8 mouse cellular contexts compared by ENCODE assay signal in genomic region chr14:56571310-56572093, GRCm38 (mm10). TPM values are rescaled to one million over a fixed set of nuclear protein-coding genes. Genes with fewer than 3 reads are reported as not detected.
DNase-seq lines count a peak whose midpoint lies in the region; ATAC-seq lines count a peak whose summit lies in the region.

No protein-coding gene starts in this region.

- peak overlapping the region; percentile 80 for H3K4me2 ChIP-seq in hindbrain, embryonic 13.5 days

- 0 out of 2 replicates have a peak, but pooled peaks cover 7% of the 10 kb centered on the region for H3K27me3 ChIP-seq in hindbrain, embryonic 13.5 days

- H3K4me1 ChIP-seq in hindbrain, embryonic 13.5 days (replicated peaks): peaks cover 23% of the 10 kb centered on the region

- no peaks in the 10 kb centered on the region for H3K9me3 ChIP-seq in hindbrain, embryonic 13.5 days

- peak; percentile 100 for ATAC-seq in hindbrain, embryonic 13.5 days (ENCODE audit: low FRiP score)

- peak overlapping the region; percentile 81 for H3K4me3 ChIP-seq in hindbrain, embryonic 13.5 days

- under 1% methylated on average over 57 of the region's 59 CpGs for WGBS in hindbrain, embryonic 13.5 days

- peak overlapping the region; percentile 71 for H3K9ac ChIP-seq in hindbrain, embryonic 13.5 days

- H3K36me3 ChIP-seq in hindbrain, embryonic 13.5 days: no peaks in the 10 kb centered on the region

- peak overlapping the region; percentile 67 for H3K27ac ChIP-seq in hindbrain, embryonic 13.5 days

- DNase-seq in NIH3T3 (ENCODE audit: low read depth): peak; percentile 96
- peak; percentile 96 to 98 for DNase-seq in cerebellum, postnatal 10 days
- DNase-seq in frontal cortex, postnatal 10 days (ENCODE audit: low spot score in 2 of 2): peak; percentile 93
- peak; percentile 79 to 87 for DNase-seq in layer of hippocampus, postnatal 25 days (ENCODE audit: extremely low spot score in 1 of 2, low spot score in 1 of 2)
- peak; percentile 96 for DNase-seq in lung, postnatal 25 days (ENCODE audit: low spot score)
- DNase-seq in retina, embryonic 14.5 days (ENCODE audit: low spot score): peak; percentile 98
- peak; percentile 96 for DNase-seq in thymus, postnatal 4 days

RNA-seq across cellular contexts. Expression of gene Cenpj, which starts 3.7 kb away (rescaled TPM):
- polyA plus RNA-seq in hindbrain, embryonic 13.5 days (2015; fragmentation: Nextera tagmentation; extraction: Ambion mirVana): 7.3 and 8.2 TPM in 2 replicates
- total RNA-seq in layer of hippocampus, postnatal 25 days (2021): 1 to 10 TPM; 2.2 to 3.8 TPM

RNA-seq across cellular contexts. Expression of gene Parp4, which starts 3.9 kb away (rescaled TPM):
- 1.6 and 1.7 TPM in 2 replicates for polyA plus RNA-seq in hindbrain, embryonic 13.5 days (2015; fragmentation: Nextera tagmentation; extraction: Ambion mirVana)
- 1 to 10 TPM; 3.7 to 5.0 TPM for total RNA-seq in layer of hippocampus, postnatal 25 days (2021)

Comparison
In these comparisons a context has a peak if more than half of its experiments do, and no peak if none do; other contexts are left out.
1. Peak in every context shown above with its lines: DNase-seq, ATAC-seq, H3K4me3 ChIP-seq and H3K27ac ChIP-seq.